Mouse (Mus musculus): ENCODE results near the gene Svop.

DNA sequence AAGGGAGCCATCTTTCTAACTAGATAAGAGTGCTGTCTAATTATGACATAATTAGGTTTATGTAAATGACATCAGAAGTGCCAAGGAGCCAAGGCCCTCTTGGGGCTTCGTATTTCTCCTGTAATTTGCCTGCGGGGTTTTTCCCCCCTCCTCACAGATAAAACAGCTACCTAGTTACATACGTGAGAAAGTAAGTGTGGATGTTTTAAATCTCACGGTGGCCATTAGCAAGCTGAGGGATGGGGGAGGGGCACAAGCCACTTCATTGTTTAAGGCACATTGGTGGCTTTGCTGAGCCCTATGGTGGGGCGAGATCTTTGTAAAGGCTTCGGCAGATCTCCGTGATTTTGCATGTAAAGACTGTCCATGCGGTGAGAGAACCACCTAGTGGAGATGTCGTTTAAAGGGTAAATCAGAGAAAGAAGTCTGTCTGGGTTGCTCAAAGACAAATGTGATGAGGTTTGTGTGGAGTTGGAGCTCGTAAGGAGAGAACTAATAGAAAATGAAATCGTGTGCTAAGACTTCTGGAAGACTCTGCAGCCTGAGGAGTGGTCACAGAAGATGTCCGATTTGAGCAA, 42.5 kb downstream of the Svop start:
- TF ChIP-seq ZKSCAN1 (IDR thresholded peaks at IDR 0.05; ENCODE audit: low read depth, low read length) (no peak), CTCF (IDR thresholded peaks at IDR 0.05 in 2 of 3, conservative IDR thresholded peaks at IDR 0.05 in 1 of 3; ENCODE audit: control insufficient read depth in 1 of 3, insufficient read depth in 1 of 3, low read depth in 2 of 3, low read length in 3 of 3, poor library complexity in 1 of 3, severe bottlenecking in 1 of 3) (no peak)
